Mouse (Mus musculus): ENCODE measurements around the gene Pink1.

DNA sequence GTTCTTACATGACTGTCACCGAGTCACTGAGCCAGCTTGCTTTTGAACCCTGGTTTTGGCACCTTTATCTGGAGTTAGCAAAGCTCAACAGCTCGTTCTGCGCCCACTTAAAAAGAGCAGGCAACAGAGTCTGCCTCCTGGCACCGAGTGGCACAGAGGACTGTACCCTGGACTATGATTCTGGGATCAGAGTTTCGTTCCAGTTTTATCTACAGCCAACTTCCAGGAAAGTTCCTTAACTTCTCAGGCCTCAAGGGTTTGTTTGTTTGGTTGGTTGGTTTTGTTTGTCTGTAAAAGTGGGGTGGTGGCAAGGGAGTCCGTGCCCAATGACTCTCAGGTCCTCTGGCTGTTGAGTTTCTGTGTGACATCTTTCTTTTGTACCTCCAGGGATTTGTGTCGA, 22.6 kb upstream of the Pink1 start:
- no peak for TF ChIP-seq CTCF (IDR thresholded peaks at IDR 0.05; ENCODE audit: control insufficient read depth, insufficient read depth, low read length)
- no peak for TF ChIP-seq POLR2A (IDR thresholded peaks at IDR 0.05; ENCODE audit: borderline replicate concordance, control insufficient read depth, low read depth, low read length)

Data from bone marrow, adult 2 months (tissue).